Mouse (Mus musculus) lung, postnatal 25 days (tissue): ENCODE measurements around the gene Zfyve28.

Experiments used
- DNase-seq: peaks from one replicate; pipeline ENCODE4 v3.0.0; 2022; ENCODE audit warnings: low spot score

The Zfyve28 gene

DNA sequence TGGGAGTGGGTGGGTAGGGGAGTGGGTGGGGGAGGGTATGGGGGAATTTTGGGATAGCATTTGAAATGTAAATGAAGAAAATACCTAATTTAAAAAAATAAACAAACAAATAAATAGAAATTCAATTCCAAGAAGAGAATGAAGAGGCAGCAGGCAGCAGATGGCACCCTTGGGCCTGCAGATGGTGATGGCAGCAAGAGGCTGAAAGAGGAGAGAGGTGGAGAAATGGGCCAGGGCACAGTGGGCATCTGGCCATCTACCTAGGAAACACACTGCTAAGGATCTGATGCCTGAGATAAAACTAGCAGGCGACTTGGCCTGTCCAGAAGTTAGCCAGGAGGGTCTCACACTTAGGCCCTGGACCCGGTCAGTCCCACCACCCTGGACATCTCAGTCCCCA, 83.3 kb downstream of the Zfyve28 start:
- DNase-seq: no peak

DNA sequence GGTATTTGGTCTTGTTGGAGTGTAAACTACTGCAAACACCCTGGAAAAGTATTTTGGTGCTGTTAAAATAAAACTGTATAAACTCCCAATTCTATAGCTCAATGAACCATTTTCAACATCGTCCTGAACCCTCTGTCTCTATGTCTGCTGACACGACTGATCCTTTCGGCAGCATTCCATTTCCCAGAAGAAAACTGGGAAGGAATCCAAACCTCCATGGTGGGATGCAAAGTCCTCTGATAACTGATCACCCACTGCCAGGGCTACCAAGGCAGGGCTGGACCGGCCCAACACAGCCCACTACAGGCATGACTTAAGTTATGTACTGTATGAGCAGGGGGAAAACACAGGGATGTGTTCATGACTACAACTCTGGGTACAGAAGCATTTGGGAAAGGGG, 86.2 kb downstream of the Zfyve28 start:
- DNase-seq: no peak

DNA sequence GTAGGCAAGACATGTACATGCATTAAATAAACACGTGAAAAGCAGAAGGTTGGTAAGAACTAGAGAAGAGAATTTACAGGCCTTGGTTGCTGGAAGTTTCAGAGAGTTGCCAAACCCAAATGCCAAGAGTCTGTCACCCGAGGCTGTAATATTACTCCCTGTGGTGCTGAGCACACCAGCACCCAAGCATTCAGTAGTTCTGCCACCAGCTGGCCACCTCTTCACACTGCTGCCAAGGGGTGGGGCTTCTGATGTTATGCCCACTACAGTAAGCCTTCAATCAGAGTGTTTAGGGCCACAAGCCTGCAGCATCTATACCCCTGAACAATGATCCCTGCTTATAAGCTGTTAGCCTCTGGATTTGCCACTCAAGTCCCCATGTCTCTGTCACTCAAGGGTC, 86.9 kb downstream of the Zfyve28 start:
- peak; percentile 39 for DNase-seq

DNA sequence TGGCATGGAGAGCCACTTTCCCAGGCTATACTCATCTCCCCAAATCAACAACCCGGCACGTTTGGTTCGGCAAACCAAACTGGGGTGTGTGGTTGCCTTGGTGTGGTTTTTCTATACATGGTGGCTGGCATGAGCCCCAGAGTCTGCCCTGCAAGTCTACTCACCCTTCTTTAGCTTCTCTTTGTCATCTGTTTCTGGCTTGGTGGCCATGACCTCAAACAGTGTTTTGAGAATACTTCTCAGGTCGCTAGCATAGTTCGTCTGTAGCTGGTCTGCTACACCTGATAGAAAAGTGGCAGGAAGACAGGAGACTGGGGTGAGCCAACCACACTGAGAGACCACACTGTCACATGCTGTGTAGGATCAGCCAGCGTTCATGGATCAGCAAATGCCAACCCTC, 89.6 kb downstream of the Zfyve28 start:
- no peak for DNase-seq

DNA sequence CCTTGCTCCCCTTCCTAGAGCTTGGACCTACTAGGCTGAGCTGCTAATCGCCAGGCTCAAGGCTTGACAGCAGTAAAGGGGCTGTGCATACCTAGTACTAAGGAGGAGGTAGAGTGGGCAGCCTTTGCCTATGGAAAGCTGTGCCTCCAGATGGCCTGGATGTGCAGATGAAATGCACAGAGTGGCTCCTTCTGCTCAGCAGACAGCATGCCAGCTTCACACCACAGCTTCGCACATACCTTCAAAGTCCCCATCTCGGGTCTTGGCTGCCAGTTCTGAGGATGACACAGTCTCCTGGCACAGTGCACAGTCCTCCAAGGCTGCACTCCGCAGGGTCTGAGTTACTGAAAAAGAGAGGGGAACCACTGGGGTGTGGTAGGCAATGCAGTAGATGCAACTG, 91.0 kb downstream of the Zfyve28 start:
- no peak for DNase-seq

DNA sequence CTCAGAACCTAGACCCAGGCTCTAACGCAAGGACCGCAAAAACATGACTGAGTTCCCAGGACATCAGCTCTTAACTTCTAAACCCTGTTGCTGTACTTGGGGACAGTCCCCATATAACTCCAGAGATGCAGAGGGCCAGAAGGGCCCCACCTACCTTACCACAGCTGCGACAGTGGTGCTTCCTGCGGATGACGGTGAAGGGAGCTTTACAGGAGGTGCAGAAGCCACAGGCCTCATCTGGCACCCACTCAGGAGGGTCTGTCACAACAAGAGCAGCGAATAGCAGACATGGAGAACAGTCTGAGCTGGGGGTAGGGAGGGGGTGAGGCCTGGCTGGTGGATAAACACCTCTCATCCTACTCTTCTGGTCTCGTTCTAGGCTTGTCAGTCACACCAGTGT, 91.8 kb downstream of the Zfyve28 start:
- peak; percentile 59 for DNase-seq

DNA sequence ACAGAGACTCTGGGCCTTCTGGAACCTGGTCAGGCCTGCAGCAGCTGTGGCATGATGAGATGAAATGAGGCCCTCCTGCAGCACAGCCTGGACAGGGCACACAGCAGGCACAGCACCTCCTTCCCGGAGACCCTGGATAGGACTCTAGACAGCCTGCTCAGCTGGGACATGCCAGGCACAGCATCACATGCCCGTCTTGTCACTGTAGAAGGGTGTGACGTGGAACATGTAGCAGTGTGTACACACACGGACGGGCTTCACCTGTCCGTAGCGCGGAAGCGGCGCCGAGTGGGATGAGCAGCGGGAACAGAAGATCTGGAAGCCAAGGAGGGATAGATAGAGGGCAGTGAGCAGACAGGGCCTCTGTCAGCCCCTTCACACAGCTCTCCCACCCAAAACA, 92.5 kb downstream of the Zfyve28 start:
- DNase-seq: no peak

DNA sequence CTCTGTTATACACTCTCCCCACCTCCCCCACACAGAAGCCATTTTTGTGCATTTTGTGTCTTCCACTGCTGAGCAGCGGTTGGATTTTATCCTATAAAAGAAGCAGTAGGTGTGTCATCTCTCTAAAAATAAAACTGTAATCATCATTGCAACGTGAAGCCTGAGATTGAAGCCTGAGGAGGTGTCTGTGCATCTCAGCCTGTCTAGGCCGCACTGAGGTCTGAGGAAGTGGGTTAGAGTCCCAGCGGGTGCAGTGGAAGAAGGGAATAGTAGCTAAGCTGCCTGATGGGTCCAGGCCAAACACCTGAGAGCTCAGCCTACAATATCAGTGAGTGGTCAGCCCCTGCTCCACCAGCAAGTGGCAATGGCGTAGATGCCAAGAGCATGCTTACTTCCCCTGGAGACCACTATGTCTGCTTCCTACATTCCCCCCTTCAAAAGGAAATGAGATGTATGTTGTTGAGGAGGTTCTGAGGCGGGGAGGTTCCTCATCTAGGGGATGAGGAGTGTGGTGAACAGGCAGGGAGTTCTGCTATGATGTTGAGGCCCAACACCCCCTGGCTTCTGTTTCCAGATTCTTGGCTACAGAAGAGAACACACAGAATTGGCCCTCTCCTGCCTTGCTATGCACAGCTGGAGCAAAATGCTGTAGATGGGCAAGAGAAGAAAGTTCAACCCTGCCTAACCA, 93.1 kb downstream of the Zfyve28 start:
- DNase-seq: no peak

DNA sequence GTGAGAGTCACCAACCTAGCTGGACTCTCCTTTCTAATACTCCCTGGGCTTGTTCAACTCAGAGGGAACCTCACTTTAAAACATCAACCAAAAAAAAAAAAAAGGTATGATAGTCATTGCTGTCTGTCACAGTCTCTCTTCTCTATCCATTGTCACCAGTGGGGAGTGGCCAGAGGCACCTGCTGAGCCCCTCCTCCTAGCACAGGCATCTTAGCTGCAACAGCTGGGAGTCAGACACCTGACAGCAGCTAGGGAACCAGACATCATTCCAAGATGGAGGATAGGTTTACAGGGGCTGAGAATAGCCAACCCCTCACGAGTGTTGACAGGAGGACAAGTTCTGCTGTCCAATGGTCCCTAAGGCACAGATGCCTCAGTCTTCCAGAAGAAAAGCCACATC, 93.8 kb downstream of the Zfyve28 start:
- no peak for DNase-seq

DNA sequence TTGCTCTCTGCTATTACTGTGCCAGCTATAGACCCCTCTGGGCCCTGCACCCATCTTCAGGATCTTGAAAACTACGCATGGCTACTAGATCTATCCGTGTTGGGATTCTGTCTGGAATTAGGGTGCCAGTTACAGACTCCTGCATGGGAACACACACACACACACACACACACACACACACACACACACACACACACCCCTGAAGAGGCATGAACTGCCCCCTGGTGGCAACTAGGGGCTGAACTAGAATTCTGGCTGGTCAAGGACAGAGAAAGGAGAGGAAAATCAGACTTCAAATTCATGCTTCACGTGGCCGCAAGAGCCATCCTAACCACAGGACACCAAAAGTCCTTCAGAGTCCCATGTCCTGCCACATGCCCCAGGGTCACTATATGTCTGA, 96.4 kb downstream of the Zfyve28 start:
- DNase-seq: peak; percentile 37

DNA sequence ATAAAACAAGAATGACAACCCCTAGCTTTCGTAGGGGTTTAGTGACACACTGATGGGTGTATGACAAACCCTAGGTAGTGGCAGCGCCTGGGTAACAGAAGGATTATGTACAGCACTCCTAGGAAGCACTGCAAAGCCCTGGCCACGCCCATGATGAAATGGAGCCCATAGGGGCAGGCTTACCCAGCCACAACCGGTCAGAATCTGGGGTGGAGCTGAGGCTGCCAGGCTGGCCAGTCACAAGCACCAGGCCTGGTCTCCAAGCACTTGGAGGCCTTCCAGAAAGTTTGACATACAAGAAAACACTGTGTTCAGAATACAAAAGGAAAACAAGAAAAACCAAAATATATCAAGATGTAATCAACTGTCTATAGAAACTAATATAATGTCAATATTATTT, 97.2 kb downstream of the Zfyve28 start:
- peak; percentile 88 for DNase-seq

DNA sequence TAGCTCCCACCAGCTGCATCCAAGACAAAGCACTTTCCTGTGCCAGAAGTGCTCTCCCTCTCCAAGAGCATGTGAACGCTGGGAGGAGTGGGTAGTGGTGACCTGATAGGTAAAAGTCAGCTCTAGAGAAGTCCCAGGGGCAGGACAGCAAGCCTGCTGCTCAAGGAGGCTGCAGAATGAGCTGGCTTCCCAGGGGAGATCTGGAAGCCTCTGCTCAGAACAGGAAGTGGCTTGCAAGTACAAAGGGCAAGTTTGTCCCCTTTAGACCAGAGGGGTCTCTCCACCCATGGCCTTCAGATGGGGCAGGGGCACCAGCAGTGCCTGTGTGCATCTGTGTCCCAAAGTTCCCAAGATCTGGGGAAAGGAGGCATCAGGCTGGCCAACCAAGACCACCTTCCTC, 98.7 kb downstream of the Zfyve28 start:
- no peak for DNase-seq

DNA sequence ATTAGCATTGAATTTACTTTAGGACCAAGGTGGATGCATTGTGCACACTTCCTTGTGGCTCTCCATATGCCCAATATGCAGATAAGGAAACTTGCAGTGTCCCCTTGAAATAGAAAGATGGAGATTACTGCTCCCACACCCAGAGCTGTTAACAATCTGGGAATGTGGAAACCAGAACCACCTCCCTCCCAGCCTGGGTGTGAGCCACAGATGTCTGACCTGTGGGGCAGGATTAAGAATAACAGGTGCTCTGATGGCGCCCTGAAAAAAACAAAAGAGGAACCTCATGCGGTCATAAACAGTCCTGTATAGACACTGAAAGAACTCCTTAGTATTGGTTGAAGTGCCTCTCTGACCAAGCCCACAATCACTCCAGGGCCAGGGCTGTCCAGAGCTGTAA, 99.4 kb downstream of the Zfyve28 start:
- no peak for DNase-seq

DNA sequence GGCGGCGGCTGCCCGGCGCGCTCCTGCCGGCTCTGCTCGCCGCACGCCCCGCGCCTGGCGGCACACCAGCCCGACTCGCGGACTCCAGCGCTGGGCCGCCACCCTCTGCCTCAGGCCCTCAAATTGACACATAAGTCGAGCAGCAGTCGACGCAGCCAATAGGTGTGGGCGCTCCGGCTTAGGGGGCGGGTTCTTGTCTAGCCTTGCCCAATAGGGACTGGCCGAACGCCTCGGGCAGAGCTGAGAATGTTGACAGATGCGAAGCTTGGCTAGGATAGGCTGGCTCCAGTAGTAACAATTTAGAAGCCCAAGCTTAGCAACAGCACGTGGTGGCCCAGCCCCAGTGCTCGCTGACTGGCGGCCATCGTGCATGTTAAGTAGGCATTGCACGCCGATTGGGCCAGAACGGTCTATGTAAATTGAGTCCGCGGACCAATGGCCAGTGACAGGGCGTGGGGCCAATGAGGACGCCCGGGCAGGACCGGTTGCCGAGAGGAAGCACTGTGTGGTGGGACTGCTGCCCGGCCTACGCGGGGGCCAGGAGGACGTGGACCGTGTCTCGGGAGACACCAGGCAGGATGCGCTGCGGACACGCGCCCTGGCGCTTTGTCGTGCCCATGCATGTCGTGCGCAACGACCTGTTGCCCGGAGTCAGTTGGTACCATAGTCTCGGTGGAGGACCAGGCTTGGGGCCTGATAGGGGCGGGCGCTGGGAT, 100.5 kb downstream of the Zfyve28 start, which contains the start of gene Mxd4:
Gene Mxd4 (minus strand): TSS at position 120 of the 716 bp plus-strand sequence.
- peak; percentile 100 for DNase-seq

DNA sequence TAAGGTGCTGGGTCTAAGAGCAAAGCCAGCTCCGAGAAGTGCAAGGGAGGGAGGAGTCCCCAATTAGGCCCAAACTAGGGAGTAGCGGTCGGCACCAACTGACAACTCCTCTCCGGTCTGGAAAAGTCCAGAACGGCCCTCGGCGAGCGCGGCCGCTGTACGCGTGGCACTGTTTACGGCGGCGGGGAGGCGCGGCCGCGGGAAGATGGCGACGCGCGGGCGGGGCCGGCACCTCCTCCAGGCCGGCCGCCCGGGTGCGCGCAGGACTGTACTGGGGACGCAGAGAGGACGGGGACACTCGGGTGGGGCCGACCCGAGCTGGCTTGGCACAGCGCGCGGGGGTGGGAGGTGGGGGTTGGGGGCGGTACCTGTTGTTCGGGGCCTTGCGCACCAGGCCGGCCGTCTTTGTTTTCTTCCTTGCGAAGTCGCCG, 101.3 kb downstream of the Zfyve28 start:
- DNase-seq: peak; percentile 72

DNA sequence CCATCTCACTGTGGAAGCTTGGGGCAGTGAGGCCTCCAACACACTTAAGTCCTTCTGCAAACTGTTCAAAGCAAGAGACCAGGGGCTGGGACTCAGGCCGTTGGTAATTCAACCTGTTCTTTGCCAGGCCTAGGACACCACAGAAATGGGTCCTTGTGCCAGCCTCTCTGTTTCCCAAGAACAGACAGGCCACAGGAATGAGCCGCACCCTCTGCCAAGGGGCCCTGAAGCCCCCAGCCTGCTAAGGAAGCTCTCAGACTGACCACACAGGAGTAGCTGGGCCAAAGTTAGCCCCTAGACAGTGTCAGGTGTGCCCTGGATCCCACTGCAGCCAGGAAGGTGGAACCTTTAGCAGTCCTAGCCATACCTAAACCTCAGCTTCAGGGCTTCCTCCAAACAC, 101.9 kb downstream of the Zfyve28 start:
- DNase-seq: no peak

DNA sequence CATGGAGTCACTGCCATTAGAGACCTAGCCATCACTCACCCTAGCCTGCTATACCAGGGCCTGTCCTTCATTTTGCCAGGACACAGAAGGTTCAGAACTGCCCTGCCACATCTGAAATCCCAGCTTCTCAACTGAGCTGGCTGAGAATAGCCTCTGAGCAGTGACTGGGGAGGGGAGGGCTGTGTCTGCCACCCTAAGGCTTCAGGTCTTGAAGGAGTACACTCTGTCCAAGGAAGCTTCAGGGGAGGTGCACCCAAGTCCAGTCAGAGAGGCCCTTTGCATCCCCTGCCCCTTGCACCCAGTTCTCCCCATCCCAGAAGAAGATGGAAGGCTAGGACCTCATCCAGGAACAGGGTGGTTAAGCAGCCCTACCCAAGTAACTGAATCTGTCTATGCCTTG, 102.5 kb downstream of the Zfyve28 start:
- no peak for DNase-seq

DNA sequence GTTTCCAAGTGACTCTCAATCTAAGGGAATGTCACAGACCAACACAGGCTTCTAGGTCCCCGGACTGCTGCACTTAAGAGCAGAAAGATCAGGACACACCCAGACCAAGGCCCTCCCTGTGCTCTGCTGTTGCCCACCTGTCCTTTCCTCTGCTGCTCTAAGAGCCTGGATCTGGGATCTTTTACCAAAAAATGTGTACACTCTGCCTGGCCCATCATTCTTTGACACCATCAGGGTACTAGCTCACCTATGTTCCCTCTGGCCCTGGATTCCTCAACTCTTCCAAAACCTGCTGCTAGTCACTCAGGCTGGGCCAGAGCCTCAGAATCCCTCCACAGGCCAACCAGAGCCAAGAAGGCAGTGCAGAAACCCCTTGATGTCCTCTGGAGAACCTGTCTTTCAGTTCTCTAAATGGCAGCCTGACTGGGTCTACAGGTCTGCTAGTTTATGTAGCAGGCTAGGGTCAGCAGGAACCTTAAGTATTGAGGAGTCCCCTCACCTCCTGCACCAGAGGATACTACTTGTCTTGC, 103.1 kb downstream of the Zfyve28 start:
- no peak for DNase-seq

DNA sequence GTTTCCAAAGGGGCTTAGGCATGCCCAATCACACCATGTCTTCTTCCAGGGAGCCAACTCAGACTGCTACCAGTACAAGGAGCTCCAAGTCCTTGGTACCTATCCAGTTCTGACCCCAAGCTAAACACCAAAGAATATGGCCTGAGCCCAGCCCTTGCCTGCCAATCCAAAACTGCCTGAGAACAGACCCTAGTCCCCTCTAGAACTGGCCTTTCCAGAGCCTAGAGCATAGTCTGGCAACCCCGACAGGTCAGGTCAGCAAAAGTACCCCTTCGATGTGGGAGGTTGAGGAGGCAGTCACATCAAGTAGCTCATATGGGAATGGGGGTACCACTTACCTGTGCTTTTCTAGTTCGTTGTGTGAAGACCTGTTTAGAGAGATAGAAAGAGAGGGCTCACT, 104.3 kb downstream of the Zfyve28 start:
- DNase-seq: no peak

DNA sequence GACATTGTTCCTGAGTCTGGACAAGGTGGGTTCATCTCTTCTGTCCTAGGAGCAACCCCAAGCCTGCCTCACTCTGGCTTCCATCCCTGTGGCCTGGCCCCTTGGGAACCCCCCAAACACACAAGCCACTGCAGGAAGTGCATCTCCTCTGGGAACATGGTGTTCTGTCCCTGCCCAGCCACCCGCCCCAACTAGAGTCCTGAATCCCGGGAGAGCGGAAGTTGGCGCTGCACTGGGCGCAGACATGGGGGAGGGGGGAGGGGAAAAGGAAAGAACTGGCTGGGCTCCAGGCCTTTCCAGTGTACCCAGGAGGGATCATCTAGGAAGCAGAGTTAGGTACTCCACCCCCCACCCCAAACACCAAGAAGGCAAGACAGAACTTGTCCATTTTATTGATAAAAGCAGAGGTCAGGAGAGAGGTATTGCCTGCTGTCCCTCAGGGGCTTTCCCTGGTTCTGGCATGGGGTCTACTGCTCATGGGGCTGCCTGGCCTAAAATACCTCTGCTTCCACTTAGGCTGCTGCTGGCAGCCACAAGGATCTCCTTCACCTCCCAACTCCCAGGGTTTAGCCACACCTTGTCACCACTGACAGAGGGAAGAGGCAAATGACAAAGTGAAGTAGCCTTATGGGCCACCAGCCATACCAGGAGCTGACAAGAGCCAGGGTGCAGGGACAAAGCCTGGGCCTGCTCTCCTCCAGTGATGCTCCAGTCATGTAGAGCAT, 104.9 kb downstream of the Zfyve28 start:
- peak; percentile 88 for DNase-seq

DNA sequence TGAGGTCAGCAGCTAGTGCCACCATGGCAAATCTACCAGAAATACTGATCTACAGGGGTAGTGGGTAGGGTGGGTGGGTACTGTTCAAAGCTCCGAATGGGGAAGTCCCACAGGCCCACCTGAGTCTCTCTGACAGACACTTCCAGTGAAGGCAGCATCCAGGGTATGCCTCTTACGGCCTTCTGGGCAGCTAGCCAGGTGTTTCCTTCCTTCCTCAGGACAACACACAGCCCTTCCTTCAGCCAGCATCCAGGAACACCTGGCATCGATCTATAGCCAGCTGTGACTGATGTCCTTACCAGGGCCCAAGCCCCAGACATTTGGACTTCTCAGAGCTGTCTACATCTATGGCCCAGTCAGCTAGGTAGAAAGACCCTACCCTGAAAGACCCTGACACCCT, 105.8 kb downstream of the Zfyve28 start:
- peak; percentile 58 for DNase-seq

DNA sequence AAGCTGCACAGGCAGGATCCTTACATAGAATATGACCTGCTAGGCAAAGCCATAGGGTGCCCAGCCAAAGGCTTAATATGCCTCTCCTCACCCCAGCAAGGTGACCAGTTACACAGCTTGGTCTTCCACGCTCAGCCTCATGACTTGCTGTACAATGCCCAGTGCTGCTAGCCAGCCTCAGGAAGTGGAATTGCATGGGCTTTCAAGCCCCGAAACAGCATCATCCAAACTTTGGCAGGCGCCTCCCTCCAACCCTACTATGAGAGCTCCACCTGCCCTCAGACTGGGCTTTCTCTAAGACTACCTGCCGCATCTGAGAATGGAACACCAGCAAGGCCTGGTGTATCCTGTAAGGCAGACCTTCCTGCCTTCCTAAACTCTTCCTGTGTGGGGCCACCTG, 110.4 kb downstream of the Zfyve28 start:
- DNase-seq: no peak

DNA sequence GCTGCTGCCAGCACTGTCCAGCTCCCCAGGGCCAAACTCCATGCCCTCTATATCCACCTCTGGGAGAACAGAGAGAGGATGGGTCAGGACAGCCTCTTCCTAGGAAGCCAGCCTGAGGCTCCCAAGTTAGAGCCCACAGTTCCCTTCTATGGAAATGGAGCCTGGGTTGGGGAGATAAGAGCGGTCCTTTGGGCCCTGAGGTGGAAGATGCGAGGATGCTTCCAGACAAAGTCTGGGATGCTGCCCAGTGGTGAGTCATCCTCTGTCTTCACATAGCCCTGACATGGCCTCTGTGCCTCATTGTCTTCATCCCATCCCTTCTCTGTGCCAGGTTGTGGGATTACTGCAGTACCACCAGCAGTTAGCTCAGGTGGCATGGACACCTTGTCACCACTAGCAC, 111.2 kb downstream of the Zfyve28 start:
- no peak for DNase-seq
